Mouse (Mus musculus) embryo, embryonic 10.5 days (tissue): ENCODE results near the gene Susd6.
"Not testable (repeated sequence)": the region's sequence is repeated elsewhere in the genome, so short reads cannot be mapped to it uniquely, and the experiment has no call there.

ENCODE experiments used
- DNase-seq: peaks from one replicate; pipeline ENCODE4 v3.0.0-alpha.2; 2015; ENCODE audit warnings: low spot score

Susd6 gene

GRCm38 (mm10) chr12:80785597-80785996 lies 4.7 kb upstream of the Susd6 start:
- DNase-seq: no peak

GRCm38 (mm10) chr12:80786591-80786990 lies 3.7 kb upstream of the Susd6 start:
- no peak for DNase-seq

DNA sequence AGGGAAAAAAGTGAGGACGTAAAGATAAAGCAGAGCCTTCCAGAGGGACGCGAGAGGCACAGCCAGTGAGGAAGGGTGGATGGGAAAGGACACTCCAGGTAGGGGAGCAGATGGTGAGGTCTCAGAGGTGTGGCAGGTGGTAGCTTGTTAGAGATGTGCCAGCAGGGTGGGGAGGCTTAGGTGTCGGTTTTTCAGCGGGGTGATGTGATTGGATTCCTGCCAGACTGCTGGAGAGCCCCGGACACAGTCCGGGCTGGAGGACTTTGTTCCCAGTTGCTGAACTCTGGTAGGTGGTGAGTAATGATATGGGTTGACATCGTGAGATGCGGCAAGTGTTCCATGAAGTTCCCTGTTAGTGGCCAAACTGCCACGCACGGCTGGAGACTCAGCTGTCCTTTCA lies 2.7 kb upstream of the Susd6 start:
- DNase-seq: no peak

DNA sequence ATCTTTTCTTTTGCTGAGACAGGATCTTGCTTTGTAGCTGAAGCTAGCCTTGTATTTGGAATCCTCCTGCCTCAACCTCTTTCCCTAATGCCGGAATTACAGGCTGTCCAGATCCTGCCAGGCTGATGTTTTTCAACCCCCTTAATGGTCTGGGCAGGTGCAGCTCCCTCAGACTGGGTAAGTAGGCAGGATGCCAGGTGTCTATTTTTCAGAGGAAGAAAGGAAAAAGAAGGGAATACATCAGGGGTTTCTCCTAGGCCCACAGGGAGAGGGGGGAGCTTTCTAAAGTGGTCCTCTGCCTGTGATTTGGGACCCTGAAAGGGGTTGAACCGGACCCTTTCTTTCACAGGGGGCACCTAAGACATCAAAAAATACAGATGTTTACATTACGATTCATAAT lies 2.1 kb upstream of the Susd6 start:
- no peak for DNase-seq

DNA sequence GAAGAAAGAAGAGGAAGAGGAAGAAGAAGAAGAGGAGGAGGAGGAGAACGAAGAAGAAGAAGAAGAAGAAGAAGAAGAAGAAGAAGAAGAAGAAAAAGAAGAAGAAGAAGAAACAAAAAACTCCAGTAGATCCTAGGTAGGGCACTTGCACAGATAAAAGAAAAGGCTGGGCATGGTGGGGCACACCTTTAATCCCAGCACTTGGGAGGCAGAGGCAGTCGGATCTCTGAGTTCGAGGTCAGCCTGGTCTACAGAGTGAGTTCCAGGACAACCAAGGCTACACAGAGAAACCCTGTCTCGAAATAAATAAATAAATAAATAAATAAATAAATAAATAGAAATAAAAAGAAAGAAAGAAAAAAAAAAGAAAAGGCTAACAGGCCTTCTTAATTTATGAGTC lies 1.0 kb upstream of the Susd6 start:
- DNase-seq: not testable (repeated sequence)

DNA sequence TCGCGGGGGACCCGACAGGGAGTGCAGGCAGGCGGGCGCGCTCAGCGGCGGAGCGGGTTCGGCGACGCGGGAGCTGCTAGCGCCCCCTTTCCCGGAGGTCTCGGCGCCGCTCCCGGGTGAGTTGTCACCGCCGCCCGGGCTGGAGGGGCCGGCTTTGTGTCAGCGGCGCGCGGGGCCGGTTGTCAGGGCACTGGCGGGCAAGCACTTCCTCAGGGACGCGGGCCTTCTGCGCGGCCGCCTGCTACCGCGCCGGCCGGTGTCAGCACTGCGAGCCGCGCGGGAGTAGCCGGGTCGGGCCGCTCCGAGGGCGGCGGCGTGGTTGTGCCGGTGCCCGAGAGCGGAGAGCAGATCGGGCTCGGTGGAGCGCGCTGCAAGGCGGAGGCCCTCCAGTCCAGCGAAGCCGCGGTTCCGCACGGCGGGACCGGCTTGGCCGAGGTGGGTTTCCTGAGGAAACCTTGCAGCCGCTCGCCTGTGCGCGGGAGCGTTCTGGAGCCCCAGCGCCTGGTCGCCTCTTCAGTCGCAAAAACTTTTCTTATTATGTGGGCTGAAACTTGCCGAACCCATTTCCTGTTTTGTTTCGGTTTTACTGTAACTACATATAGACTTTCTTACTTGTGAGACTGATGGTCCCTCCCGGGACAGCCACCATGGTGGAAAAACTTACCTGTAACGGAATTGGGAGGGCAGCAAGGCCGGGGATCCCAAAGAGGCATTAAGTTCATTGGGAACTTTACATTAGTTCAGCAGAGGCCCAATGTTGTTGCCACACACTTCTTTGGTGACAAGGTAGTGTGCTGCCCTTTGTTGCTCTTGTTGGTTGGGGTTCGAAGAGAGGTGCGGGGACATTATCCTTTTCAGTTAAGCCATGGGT lies 625 bp downstream of the Susd6 start:
- peak; percentile 47 for DNase-seq

- peak; percentile 65 for DNase-seq
Observed at GRCm38 (mm10) chr12:80791571-80792444, 1.5 kb downstream of the Susd6 start.

DNA sequence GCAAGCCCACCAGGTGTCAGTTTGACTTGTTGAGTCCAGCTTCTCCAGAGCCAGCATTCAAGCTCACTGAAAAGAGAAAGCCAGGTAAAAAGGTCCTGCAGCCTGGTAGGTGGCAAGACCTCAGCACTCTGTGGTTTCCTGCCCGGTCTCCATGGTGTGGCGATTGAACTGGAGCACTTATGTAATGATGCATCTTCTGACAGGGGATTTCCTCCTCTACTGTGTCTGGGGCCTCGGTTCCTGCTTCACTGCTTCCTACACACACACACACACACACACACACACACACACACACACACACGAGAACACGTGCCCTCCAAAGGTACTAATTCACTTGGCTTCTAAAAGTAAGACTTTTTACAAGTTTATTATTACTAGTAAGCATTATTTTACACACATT lies 2.6 kb downstream of the Susd6 start:
- no peak for DNase-seq

GRCm38 (mm10) chr12:80793535-80793934 lies 3.2 kb downstream of the Susd6 start:
- DNase-seq: no peak

DNA sequence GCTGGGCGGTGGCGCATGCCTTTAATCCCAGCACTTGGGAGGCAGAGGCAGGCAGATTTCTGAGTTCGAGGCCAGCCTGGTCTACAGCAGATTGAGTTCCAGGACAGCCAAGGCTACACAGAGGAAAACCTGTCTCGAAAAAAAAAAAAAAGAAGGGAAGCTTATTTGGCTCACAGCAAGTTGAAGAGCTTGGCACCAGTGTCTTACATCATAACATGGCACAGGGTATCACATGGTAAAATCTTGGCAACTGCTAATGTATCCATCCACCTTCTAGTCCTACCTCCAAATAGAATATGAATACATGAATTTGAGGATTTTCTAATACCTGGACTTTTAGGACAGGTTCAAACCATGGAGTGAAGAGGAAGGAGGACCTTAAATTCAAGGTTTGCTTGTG lies 4.2 kb downstream of the Susd6 start:
- DNase-seq: no peak

- no peak for DNase-seq
Observed at GRCm38 (mm10) chr12:80794935-80795785, 4.8 kb downstream of the Susd6 start.

DNA sequence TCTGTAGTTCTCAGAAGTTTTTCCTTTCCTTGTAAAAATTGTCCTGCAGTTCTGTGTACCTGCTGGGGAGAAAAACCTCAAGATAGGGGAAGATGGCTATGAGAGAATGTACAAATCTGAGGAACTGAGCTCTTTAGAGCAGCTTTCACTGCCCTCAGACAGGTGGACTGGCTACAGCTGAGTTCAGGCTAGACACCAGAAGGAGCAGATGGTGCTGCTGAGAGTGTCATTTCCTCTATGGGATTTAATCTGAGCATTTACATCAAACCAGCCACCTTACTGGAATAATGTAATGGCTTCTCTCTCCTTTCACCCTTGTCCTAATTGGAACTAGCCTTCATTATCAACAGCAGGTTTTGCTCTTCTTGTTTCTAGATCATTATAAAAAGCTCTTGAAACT lies 8.0 kb downstream of the Susd6 start:
- no peak for DNase-seq

GRCm38 (mm10) chr12:80800156-80800555 lies 9.8 kb downstream of the Susd6 start:
- DNase-seq: no peak

GRCm38 (mm10) chr12:80801443-80801842 lies 11.1 kb downstream of the Susd6 start:
- no peak for DNase-seq

- no peak for DNase-seq
Observed at GRCm38 (mm10) chr12:80803924-80804323, 13.6 kb downstream of the Susd6 start.

GRCm38 (mm10) chr12:80804861-80805428 lies 14.6 kb downstream of the Susd6 start:
- DNase-seq: no peak

DNA sequence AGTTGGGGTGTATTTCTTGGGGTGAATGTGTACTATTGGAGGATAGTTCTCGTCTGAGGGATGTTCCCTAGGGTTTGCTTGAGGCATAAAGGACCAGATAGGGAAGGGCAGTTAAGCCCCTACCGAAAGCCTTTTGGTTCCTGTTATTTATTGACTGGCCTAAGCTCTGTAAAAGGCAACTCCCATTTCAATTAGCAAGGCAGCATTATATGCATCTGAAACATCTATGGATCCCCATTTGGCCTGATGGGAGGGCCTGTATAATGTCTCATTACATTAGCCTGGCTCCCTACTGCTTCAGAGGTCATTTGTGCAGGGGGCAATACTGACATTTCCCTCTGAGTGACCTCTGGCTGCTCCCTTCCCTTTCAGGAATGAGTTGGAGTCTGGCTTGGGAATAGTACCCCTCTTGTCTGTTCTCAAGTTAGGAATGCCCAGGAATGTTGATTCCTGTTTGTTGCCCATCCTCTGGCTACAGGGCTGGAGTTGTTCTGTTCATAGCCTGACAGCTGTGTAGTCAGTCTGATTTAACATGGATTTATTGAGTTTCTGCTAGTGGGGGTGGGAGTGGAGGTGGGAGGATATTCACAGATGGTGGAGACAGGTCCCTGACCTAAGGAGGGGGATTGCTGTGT lies 17.3 kb downstream of the Susd6 start:
- peak; percentile 61 for DNase-seq

GRCm38 (mm10) chr12:80810005-80810404 lies 19.7 kb downstream of the Susd6 start:
- no peak for DNase-seq

GRCm38 (mm10) chr12:80811646-80812509 lies 21.6 kb downstream of the Susd6 start:
- peak; percentile 36 for DNase-seq

DNA sequence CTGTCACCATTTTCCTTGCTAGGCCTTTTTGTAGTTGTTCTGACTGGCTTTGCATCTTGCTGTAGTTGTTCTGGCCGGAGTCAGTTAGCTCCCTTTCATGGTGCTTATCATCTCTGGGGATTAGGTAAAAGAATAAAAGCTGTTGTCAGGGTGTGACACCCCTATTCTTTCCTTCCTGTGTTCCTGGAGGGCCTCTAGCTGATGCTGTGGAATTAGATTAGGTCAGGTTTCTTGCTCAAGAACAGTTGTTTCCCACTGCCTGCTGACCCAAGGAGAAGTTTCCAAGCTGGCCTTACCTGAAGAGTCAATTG lies 22.2 kb downstream of the Susd6 start:
- no peak for DNase-seq
